Mouse (Mus musculus) forebrain, embryonic 14.5 days (tissue): ENCODE measurements around the gene Nkrf. TPM values are rescaled to one million over a fixed set of nuclear protein-coding genes. Genes with fewer than 3 reads are reported as not detected.
A peak's percentile ranks its signal among the peaks of the same experiment; 100 is the strongest.
"Not testable (repeated sequence)": the region's sequence is repeated elsewhere in the genome, so short reads cannot be mapped to it uniquely, and the experiment has no call there.

Experiments used
- ATAC-seq: fragments of 200-750 bp; cut with Nextera tagmentation; 2 replicates; pipeline ENCODE4 v1.8.0; 2017; ENCODE audit warnings: mild to moderate bottlenecking, moderate library complexity
- DNase-seq: peaks from one replicate; pipeline ENCODE4 v3.0.0-alpha.2; 2015; ENCODE audit warnings: low spot score
- H3K27ac ChIP-seq: fragments of 300-500 bp; sonication (generic); 2 replicates; pipeline ENCODE4 v1.5.1; 2014; ENCODE audit warnings: low read depth, mild to moderate bottlenecking, control low read depth, low read length, moderate library complexity
- H3K27me3 ChIP-seq: fragments of 300-500 bp; sonication (generic); replicated peaks from 2 replicates; pipeline ENCODE4 v1.6.1; 2014; ENCODE audit warnings: low read length, control low read depth, mixed read lengths; ENCODE audit not compliant: control insufficient read depth, insufficient read depth
- H3K36me3 ChIP-seq: fragments of 300-500 bp; sonication (generic); 2 replicates; pipeline ENCODE4 v1.6.1; 2014; ENCODE audit warnings: low read length, control low read depth; ENCODE audit not compliant: control insufficient read depth, insufficient read depth
- H3K4me1 ChIP-seq: fragments of 300-500 bp; sonication (generic); 2 replicates; pipeline ENCODE4 v1.6.1; 2014; ENCODE audit warnings: antibody characterized with exemption, low read length, control low read depth; ENCODE audit not compliant: control insufficient read depth, insufficient read depth
- H3K4me2 ChIP-seq: fragments of 300-500 bp; sonication (generic); 2 replicates; pipeline ENCODE4 v1.6.1; 2014; ENCODE audit warnings: mild to moderate bottlenecking, control low read depth, low read length
- H3K4me3 ChIP-seq: fragments of 300-500 bp; sonication (generic); 2 replicates; pipeline ENCODE4 v1.5.1; 2014; ENCODE audit warnings: low read depth, low read length, control low read depth
- H3K9ac ChIP-seq: fragments of 300-500 bp; sonication (generic); 2 replicates; pipeline ENCODE4 v1.6.1; 2014; ENCODE audit warnings: mild to moderate bottlenecking, low read length, control low read depth, moderate library complexity
- H3K9me3 ChIP-seq: fragments of 300-500 bp; sonication (generic); replicated peaks from 2 replicates; pipeline ENCODE4 v1.6.1; 2016; ENCODE audit warnings: low read length, control low read depth, mixed read lengths; ENCODE audit not compliant: control insufficient read depth
- WGBS: fragments of 180-500 bp; shearing (Covaris S2); extraction: QIAGEN DNeasy Blood & Tissue Kit; methylation state at CpG from one replicate; pipeline ENCODE4 v1.1.7; 2014; 5-methylcytosine and 5-hydroxymethylcytosine counted together
- polyA plus RNA-seq: library from polyadenylated mRNA; unstranded; fragments of >200 nt; fragmentation: Nextera tagmentation; extraction: Ambion mirVana; gene quantifications from 2 replicates; pipeline ENCODE4 v1.2.1, GENCODE M21; 2014

Nkrf gene
- polyA plus RNA-seq, 1 experiment from 2014 or later: 13.1 TPM

DNA sequence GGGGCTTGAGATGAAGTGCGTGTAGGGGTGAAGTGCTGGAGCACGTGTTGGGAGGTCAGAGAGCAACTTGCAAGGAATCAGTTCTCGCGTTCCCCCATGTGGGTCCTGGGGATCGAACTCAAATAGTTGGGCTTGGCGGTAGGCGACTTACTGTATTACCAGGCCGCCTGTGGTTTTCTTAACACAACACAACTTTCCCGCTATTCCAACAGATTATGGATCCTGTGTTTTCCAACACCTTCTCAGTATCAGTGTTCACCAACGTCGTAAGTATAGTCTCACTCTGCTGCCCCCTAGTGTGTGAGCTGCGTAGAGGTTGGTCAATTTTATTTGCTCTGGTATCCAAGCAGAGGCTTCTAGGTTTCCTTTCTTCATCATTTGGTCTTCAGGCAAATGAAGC is 8.6 kb upstream of the Nkrf start:
- Histone ChIP-seq H3K27me3 (no peaks in the 10 kb centered on the region), H3K9me3 (no peaks in the 10 kb centered on the region), H3K4me3 (no peak overlapping the region), H3K4me1 (no peaks in the 10 kb centered on the region), H3K9ac (no peak overlapping the region), H3K36me3 (no peaks in the 10 kb centered on the region), H3K27ac (no peak overlapping the region), H3K4me2 (no peak overlapping the region)
- DNase-seq: peak; percentile 69
- ATAC-seq: no peak
- WGBS: 50% methylated on average over 12 of the region's 12 CpGs

DNA sequence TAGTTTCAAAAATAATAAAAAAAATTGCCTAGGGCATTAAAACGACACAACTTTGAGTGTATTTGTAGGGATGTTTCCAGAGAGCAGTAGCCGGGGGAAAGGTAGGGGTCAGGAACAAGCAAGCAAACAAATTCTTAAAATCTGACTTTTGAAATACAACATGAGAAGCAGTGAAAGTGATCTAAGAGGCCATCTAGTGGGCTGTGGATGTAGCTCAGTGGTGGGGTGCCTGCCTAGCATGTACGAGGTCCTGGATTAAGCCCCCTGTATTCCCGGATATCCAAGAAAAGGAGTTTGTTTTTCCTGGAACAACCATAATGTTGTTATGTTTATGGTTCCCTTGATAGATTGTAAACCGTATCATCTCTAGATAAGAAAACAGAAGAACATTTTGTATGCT is 3.8 kb upstream of the Nkrf start:
- H3K9ac ChIP-seq: no peak overlapping the region
- H3K9me3 ChIP-seq: no peaks in the 10 kb centered on the region
- no peak overlapping the region for H3K4me2 ChIP-seq
- DNase-seq (peak; percentile 29), ATAC-seq (no peak)
- no peaks in the 10 kb centered on the region for H3K4me1 ChIP-seq
- H3K36me3 ChIP-seq: no peaks in the 10 kb centered on the region
- no peaks in the 10 kb centered on the region for H3K27me3 ChIP-seq
- no peak overlapping the region for H3K4me3 ChIP-seq
- 47% methylated on average over 5 of the region's 5 CpGs for WGBS
- no peak overlapping the region for H3K27ac ChIP-seq

DNA sequence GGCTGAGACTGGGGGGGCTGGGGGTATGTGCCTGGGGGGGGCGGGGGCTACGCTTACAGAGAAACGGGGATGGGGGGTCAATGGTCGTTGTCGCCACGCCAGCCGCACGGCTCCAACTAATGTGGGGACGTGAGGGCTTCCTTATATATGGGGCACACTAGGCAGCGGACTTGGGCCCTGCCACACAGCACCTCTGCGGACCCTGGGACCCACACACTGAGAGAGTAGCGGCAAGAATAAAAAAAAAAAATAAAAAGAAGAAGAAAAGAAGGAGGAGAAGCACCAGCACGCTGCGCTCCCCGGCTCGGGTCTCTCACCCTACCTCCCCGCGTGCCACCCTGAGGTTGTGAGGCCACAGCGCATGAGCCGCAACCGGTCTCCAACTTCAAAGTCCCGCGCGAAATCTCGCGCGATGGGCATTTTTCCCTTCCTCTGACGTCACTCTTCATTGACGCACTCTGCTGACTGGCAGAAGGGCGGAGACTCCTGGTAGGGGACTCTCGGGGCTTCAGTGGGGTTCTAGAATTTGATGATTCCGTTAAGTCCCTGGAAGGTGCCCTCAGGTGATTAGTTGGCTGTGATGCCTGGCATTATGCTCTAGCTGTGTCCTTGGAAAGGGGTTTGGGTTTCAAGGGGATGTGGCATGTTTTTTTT is 543 bp upstream of the Nkrf start:
- H3K4me2 ChIP-seq: peak overlapping the region; percentile 54
- 25% methylated on average over 31 of the region's 32 CpGs for WGBS
- H3K27ac ChIP-seq: peak overlapping the region; percentile 72; the same call in 1 of the 2 replicates
- H3K27me3 ChIP-seq: no peaks in the 10 kb centered on the region
- DNase-seq (peak; percentile 97), ATAC-seq (peak; percentile 95)
- H3K9me3 ChIP-seq: no peaks in the 10 kb centered on the region
- no peaks in the 10 kb centered on the region for H3K4me1 ChIP-seq
- H3K4me3 ChIP-seq: peak overlapping the region; percentile 50
- no peaks in the 10 kb centered on the region for H3K36me3 ChIP-seq
- peak overlapping the region; percentile 74 for H3K9ac ChIP-seq

DNA sequence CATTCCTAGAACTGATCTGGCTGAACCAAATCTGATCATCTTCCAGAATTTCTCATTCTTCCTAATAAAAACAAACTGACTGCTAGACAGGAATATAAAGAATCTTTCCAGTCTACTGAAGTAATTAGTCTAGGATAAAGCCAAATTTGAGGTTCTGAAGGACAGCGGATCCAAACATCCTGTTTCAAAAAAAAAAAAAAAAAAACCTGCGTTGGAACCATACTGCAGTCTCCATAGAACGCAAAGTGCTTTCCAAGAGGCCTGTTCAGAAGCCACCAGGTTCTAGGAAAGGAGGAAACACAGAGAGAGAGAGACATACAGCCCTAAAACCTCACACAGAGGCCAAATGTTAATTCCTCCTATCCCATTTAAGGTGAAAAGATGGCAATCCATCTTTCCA is 1.0 kb downstream of the Nkrf start:
- ATAC-seq (no peak), DNase-seq (no peak)
- H3K4me1 ChIP-seq: no peaks in the 10 kb centered on the region
- no peaks in the 10 kb centered on the region for H3K27me3 ChIP-seq
- WGBS: 45% methylated on average over 3 of the region's 3 CpGs
- no peaks in the 10 kb centered on the region for H3K9me3 ChIP-seq
- H3K27ac ChIP-seq: peak overlapping the region; percentile 29; the same call in 1 of the 2 replicates
- H3K36me3 ChIP-seq: no peaks in the 10 kb centered on the region
- peak overlapping the region; percentile 74 for H3K9ac ChIP-seq
- peak overlapping the region; percentile 50 for H3K4me3 ChIP-seq
- peak overlapping the region; percentile 54 for H3K4me2 ChIP-seq

DNA sequence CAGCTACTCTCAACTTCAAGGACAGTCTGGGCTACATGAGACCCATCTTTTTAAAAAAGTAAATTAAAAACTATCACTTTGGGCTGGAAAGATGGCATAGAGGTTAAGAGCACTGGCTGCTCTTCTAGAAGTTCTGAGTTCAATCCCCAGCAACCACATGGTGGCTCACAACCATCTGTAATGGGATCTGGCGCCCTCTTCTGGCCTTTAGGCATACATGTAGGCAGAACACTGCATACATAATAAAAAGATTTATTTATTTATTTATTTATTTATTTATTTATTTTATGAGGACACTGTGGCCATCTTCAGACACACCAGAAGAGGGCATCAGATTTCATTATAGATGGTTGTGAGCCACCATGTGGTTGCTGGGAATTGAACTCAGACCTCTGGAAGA is 3.8 kb downstream of the Nkrf start:
- peak; percentile 8 for DNase-seq
- not testable (repeated sequence) for H3K9me3 ChIP-seq, H3K4me3 ChIP-seq, H3K9ac ChIP-seq, H3K27ac ChIP-seq, H3K27me3 ChIP-seq, ATAC-seq, H3K36me3 ChIP-seq, H3K4me2 ChIP-seq, H3K4me1 ChIP-seq
- WGBS: 14% methylated on average over 1 of the region's 1 CpGs

DNA sequence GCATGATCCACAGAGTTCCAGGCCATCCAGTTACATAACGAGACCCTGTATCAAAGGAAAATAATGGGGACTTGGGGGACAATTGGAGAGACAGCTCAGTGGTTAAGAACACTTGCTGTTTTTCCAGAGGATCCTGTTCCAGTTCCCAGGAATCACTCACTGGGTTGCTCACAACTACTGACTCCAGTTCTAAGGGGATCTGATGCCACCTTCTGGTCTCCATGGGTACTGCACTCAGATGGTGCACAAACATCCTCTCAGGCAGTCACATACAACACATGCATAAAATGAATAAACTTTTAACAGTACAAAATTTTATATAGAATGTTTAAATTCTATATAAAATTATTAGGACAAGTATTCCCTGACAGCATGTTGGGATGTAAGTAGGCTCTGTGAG is 18.0 kb downstream of the Nkrf start:
- no peaks in the 10 kb centered on the region for H3K27me3 ChIP-seq
- no peaks in the 10 kb centered on the region for H3K9me3 ChIP-seq
- H3K4me3 ChIP-seq: no peak overlapping the region
- no peaks in the 10 kb centered on the region for H3K4me1 ChIP-seq
- H3K4me2 ChIP-seq: no peak overlapping the region
- DNase-seq (no peak), ATAC-seq (no peak)
- WGBS: 88% methylated on average over 1 of the region's 1 CpGs
- no peak overlapping the region for H3K27ac ChIP-seq
- peaks cover 19% of the 10 kb centered on the region; the same call in 1 of the 2 replicates for H3K36me3 ChIP-seq
- H3K9ac ChIP-seq: no peak overlapping the region

DNA sequence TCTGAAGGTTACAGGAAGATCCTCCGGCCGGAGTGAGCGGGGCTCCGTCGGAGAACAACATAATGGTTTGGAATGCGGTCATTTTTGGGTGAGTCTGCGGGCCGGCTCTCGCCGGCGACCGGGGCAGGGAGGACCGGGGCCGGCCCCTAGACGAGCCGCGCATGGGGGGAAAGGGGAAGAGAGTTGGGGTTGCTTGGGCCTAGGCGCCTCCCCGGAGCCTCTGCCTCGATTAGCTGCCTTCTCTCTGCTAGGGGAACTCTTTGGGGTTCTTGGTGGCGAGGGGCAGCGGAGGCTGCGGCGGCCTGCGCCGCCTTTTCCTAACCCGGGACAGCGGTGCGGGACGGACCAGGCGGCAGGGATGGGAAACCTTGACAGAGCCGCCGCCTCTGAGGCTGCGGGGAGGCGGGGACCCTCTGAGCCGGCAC is 28.0 kb downstream of the Nkrf start:
- peak; percentile 16 for DNase-seq
- Histone ChIP-seq H3K4me2 (peak overlapping the region; percentile 61), H3K27ac (peak overlapping the region; percentile 72; the same call in 1 of the 2 replicates), H3K9ac (peak overlapping the region; percentile 77), H3K4me1 (no peaks in the 10 kb centered on the region), H3K36me3 (no peaks in the 10 kb centered on the region), H3K27me3 (no peaks in the 10 kb centered on the region), H3K9me3 (no peaks in the 10 kb centered on the region), H3K4me3 (peak overlapping the region; percentile 59)
- peak; percentile 50 for ATAC-seq
- WGBS: 30% methylated on average over 35 of the region's 36 CpGs

DNA sequence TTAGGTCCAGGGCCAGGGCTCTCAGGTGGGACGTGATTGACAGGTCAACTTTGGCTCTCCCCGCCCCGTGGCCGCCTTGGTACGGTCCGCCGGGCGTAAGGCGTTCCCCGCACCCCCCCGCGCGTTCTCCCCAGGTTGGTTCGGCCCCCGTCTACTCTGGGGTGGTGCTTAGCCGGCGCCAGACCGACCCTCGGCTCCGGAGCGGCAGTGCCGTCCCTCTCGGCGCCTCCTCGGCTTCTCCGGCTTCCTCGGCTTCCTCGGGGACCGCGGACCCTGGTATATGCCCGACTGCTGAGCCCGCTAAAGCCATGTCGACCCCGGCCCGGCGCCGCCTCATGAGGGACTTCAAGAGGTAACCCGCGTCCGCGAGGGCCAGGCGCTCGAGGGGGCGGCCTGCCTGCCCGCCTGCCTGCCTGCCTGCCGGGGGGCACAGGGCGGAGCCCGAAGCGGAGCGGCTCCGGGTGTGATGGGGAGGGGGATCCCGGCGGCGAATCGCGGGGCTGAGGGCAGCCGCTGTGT is 28.5 kb downstream of the Nkrf start:
- H3K9me3 ChIP-seq: no peaks in the 10 kb centered on the region
- peak overlapping the region; percentile 77 for H3K9ac ChIP-seq
- H3K4me3 ChIP-seq: peak overlapping the region; percentile 59
- 28% methylated on average over 54 of the region's 57 CpGs for WGBS
- DNase-seq: peak; percentile 82
- H3K27me3 ChIP-seq: no peaks in the 10 kb centered on the region
- ATAC-seq: peak; percentile 99
- H3K4me2 ChIP-seq: peak overlapping the region; percentile 61
- no peaks in the 10 kb centered on the region for H3K4me1 ChIP-seq
- no peaks in the 10 kb centered on the region for H3K36me3 ChIP-seq
- H3K27ac ChIP-seq: peak overlapping the region; percentile 72; the same call in 1 of the 2 replicates

DNA sequence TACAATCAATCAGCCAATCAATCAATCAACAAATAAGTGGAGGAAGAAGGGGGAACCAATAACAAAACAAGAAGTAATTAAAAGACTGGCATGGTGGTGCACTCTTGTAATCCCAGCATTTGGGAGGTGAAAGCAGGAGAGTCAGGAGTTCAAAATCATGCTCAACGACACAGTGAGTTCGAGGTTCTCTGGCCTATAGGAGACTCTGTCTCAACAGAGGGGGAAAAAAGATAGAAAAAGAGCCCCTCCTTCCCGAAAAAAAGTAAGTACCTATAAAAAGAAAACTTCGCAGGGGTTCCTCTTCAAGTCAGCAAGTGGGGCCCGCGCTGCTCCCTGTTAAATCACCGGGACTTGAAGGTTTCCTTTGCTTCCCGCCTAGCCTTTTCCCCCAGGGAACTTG is 28.9 kb downstream of the Nkrf start, which contains the start of the genes Ube2a and C330007P06Rik:
Ube2a (plus strand) TSS at position 136 of the 400 bp plus-strand sequence.
C330007P06Rik (minus strand) TSS at position 347 of the 400 bp plus-strand sequence.
- no peaks in the 10 kb centered on the region for H3K4me1 ChIP-seq
- peak within 1 kb of the TSS; percentile 77 for H3K9ac ChIP-seq
- DNase-seq (no peak), ATAC-seq (peak; percentile 19)
- peak within 1 kb of the TSS; percentile 72; the same call in 1 of the 2 replicates for H3K27ac ChIP-seq
- H3K27me3 ChIP-seq: no peaks in the 10 kb centered on the region
- H3K4me3 ChIP-seq: peak within 1 kb of the TSS; percentile 59
- H3K9me3 ChIP-seq: no peaks in the 10 kb centered on the region
- peak within 1 kb of the TSS; percentile 61 for H3K4me2 ChIP-seq
- WGBS: 40% methylated on average over 8 of the region's 8 CpGs
- no peaks in the 10 kb centered on the region for H3K36me3 ChIP-seq
